Mouse (Mus musculus): ENCODE measurements around the gene Nrxn2. TPM values are rescaled to one million over a fixed set of nuclear protein-coding genes. Genes with fewer than 3 reads are reported as not detected.

Nrxn2 gene
- polyA plus RNA-seq, 1 experiment from 2014 or later: 0.47 TPM

GRCm38 (mm10) chr19:6376255-6376564 is 42.3 kb upstream of the Nrxn2 start:
- peak; percentile 66 for DNase-seq
- Histone ChIP-seq H3K27me3 (ENCODE audit: insufficient read depth, low read length) (no peaks in the 10 kb centered on the region), H3K9me3 (ENCODE audit: low read depth, low read length) (no peaks in the 10 kb centered on the region), H3K36me3 (ENCODE audit: insufficient read depth) (peaks cover 91% of the 10 kb centered on the region), H3K4me3 (ENCODE audit: low read depth, low read length) (no peak overlapping the region), H3K4me2 (no peak overlapping the region), H3K4me1 (ENCODE audit: insufficient read depth) (no peaks in the 10 kb centered on the region), H3K27ac (ENCODE audit: low read depth) (no peak overlapping the region), H3K9ac (no peak overlapping the region)
- 76% methylated on average over 14 of the region's 14 CpGs for WGBS
- ATAC-seq (ENCODE audit: insufficient read depth): no peak
- peak; percentile 74 for TF ChIP-seq CTCF (IDR thresholded peaks at IDR 0.05; ENCODE audit: low read depth)

- H3K9me3 ChIP-seq (ENCODE audit: low read depth, low read length): no peaks in the 10 kb centered on the region
- ATAC-seq (ENCODE audit: insufficient read depth) (no peak), DNase-seq (no peak)
- H3K4me1 ChIP-seq (ENCODE audit: insufficient read depth): no peaks in the 10 kb centered on the region
- peaks cover 87% of the 10 kb centered on the region for H3K36me3 ChIP-seq (ENCODE audit: insufficient read depth)
- TF ChIP-seq CTCF (IDR thresholded peaks at IDR 0.05; ENCODE audit: low read depth): no peak
- H3K4me2 ChIP-seq: no peak overlapping the region
- WGBS: 74% methylated on average over 2 of the region's 2 CpGs
- no peak overlapping the region for H3K9ac ChIP-seq
- H3K4me3 ChIP-seq (ENCODE audit: low read depth, low read length): no peak overlapping the region
- H3K27me3 ChIP-seq (ENCODE audit: insufficient read depth, low read length): no peaks in the 10 kb centered on the region
- H3K27ac ChIP-seq (ENCODE audit: low read depth): no peak overlapping the region
Measured at GRCm38 (mm10) chr19:6376643-6377042, 41.9 kb upstream of the Nrxn2 start.

DNA sequence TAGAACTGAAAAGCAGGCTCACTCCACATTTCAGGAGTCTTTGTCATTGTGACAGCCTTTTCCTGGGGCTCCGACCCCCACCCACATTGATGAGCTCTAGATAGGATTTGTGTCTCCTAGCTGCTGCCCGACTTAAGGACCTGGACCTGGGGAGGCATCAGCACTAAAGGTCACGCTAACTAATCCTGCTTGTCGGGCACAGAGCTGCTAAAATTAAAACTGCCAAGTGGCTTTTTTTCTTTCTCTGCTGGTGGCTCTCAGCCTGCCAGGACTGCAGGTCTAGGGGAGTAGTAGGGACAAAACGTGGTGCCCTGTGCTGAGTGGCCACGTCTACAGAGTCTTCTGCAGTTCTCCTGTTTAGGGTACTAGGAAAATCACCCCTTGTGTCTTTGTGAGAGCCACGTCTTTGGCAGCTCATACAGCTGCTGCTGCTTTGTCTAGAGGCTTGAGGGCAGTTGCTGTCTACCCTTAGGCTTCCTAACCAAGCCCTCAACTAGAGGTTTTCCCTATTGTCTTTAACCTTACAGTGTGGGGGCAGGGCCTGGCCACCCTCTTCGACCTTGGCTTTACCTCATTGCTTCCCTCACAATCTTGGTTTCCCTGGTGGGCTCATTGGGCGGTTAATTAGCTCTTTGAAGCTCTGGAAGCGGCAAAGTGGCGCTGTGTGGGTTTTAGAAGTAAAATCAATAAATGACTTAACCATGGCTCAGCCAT is 41.0 kb upstream of the Nrxn2 start:
- no peak overlapping the region for H3K9ac ChIP-seq
- no peaks in the 10 kb centered on the region for H3K4me1 ChIP-seq (ENCODE audit: insufficient read depth)
- peaks cover 78% of the 10 kb centered on the region for H3K36me3 ChIP-seq (ENCODE audit: insufficient read depth)
- WGBS: 81% methylated on average over 11 of the region's 11 CpGs
- no peak overlapping the region for H3K27ac ChIP-seq (ENCODE audit: low read depth)
- H3K27me3 ChIP-seq (ENCODE audit: insufficient read depth, low read length): no peaks in the 10 kb centered on the region
- H3K9me3 ChIP-seq (ENCODE audit: low read depth, low read length): no peaks in the 10 kb centered on the region
- TF ChIP-seq CTCF (IDR thresholded peaks at IDR 0.05; ENCODE audit: low read depth): no peak
- ATAC-seq (ENCODE audit: insufficient read depth) (no peak), DNase-seq (no peak)
- no peak overlapping the region for H3K4me2 ChIP-seq
- H3K4me3 ChIP-seq (ENCODE audit: low read depth, low read length): no peak overlapping the region

- H3K4me3 ChIP-seq (ENCODE audit: low read depth, low read length): no peak overlapping the region
- peak; percentile 54 for DNase-seq
- ATAC-seq (ENCODE audit: insufficient read depth): no peak
- no peak overlapping the region for H3K4me2 ChIP-seq
- no peak overlapping the region for H3K27ac ChIP-seq (ENCODE audit: low read depth)
- no peak for TF ChIP-seq CTCF (IDR thresholded peaks at IDR 0.05; ENCODE audit: low read depth)
- H3K4me1 ChIP-seq (ENCODE audit: insufficient read depth): no peaks in the 10 kb centered on the region
- peaks cover 47% of the 10 kb centered on the region for H3K36me3 ChIP-seq (ENCODE audit: insufficient read depth)
- no peak overlapping the region for H3K9ac ChIP-seq
- 86% methylated on average over 9 of the region's 9 CpGs for WGBS
- H3K9me3 ChIP-seq (ENCODE audit: low read depth, low read length): no peaks in the 10 kb centered on the region
- no peaks in the 10 kb centered on the region for H3K27me3 ChIP-seq (ENCODE audit: insufficient read depth, low read length)
Measured at GRCm38 (mm10) chr19:6380411-6381166, 37.9 kb upstream of the Nrxn2 start.

GRCm38 (mm10) chr19:6381238-6381637 is 37.3 kb upstream of the Nrxn2 start:
- WGBS: 92% methylated on average over 5 of the region's 5 CpGs
- Histone ChIP-seq H3K36me3 (ENCODE audit: insufficient read depth) (peaks cover 41% of the 10 kb centered on the region), H3K27me3 (ENCODE audit: insufficient read depth, low read length) (no peaks in the 10 kb centered on the region), H3K9ac (no peak overlapping the region), H3K4me3 (ENCODE audit: low read depth, low read length) (no peak overlapping the region), H3K4me1 (ENCODE audit: insufficient read depth) (no peaks in the 10 kb centered on the region), H3K9me3 (ENCODE audit: low read depth, low read length) (no peaks in the 10 kb centered on the region), H3K27ac (ENCODE audit: low read depth) (no peak overlapping the region), H3K4me2 (no peak overlapping the region)
- no peak for TF ChIP-seq CTCF (IDR thresholded peaks at IDR 0.05; ENCODE audit: low read depth)
- DNase-seq (no peak), ATAC-seq (ENCODE audit: insufficient read depth) (no peak)

- peaks cover 29% of the 10 kb centered on the region for H3K36me3 ChIP-seq (ENCODE audit: insufficient read depth)
- TF ChIP-seq CTCF (IDR thresholded peaks at IDR 0.05; ENCODE audit: low read depth): no peak
- no peak overlapping the region for H3K27ac ChIP-seq (ENCODE audit: low read depth)
- H3K27me3 ChIP-seq (ENCODE audit: insufficient read depth, low read length): no peaks in the 10 kb centered on the region
- no peak overlapping the region for H3K9ac ChIP-seq
- no peak overlapping the region for H3K4me3 ChIP-seq (ENCODE audit: low read depth, low read length)
- ATAC-seq (ENCODE audit: insufficient read depth): no peak
- H3K4me2 ChIP-seq: no peak overlapping the region
- H3K9me3 ChIP-seq (ENCODE audit: low read depth, low read length): no peaks in the 10 kb centered on the region
- DNase-seq: no peak
- no peaks in the 10 kb centered on the region for H3K4me1 ChIP-seq (ENCODE audit: insufficient read depth)
- 61% methylated on average over 4 of the region's 4 CpGs for WGBS
Measured at GRCm38 (mm10) chr19:6382323-6382924, 36.1 kb upstream of the Nrxn2 start.

DNA sequence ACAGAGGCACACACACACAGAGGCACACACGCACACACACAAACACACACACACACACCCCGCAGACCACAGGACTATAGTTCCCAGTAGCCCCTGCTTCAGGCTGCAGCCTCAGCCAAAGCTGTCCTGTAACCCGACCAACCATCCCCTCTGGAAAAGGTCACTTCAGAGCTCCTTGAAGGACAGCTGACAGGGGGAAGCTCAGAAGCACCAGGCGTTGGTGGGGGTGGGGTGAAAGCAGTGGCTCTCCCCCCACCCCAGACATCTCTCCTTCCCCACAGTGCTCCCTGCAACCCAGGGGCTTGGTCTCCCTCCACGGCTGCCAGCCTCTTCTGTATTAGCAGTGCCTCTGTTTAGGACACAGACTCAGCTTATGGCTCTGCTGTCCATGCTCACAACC is 35.1 kb upstream of the Nrxn2 start:
- Histone ChIP-seq H3K36me3 (ENCODE audit: insufficient read depth) (peaks cover 19% of the 10 kb centered on the region), H3K27ac (ENCODE audit: low read depth) (peak overlapping the region; percentile 32; the same call in 1 of the 2 replicates), H3K9ac (no peak overlapping the region), H3K27me3 (ENCODE audit: insufficient read depth, low read length) (no peaks in the 10 kb centered on the region), H3K4me1 (ENCODE audit: insufficient read depth) (no peaks in the 10 kb centered on the region), H3K4me3 (ENCODE audit: low read depth, low read length) (no peak overlapping the region), H3K4me2 (no peak overlapping the region), H3K9me3 (ENCODE audit: low read depth, low read length) (no peaks in the 10 kb centered on the region)
- no peak for DNase-seq
- no peak for TF ChIP-seq CTCF (IDR thresholded peaks at IDR 0.05; ENCODE audit: low read depth)
- ATAC-seq (ENCODE audit: insufficient read depth): no peak
- 27% methylated on average over 5 of the region's 5 CpGs for WGBS
